Mouse (Mus musculus) ES-E14 (cell line): ENCODE measurements around the gene Fgf14. TPM values are rescaled to one million over a fixed set of nuclear protein-coding genes. Genes with fewer than 3 reads are reported as not detected.
"Not testable (repeated sequence)": the region's sequence is repeated elsewhere in the genome, so short reads cannot be mapped to it uniquely, and the experiment has no call there.

Source experiments
- DNase-seq: peaks from one replicate; pipeline ENCODE4 v3.0.0-alpha.2; 2013; ENCODE audit warnings: low read depth, low spot score
- H3K27ac ChIP-seq: 2 replicates; pipeline ENCODE4 v1.5.1; 2012; ENCODE audit warnings: low read depth, mild to moderate bottlenecking, low read length, moderate library complexity, mixed read lengths; ENCODE audit not compliant: poor library complexity, insufficient read depth, severe bottlenecking
- H3K36me3 ChIP-seq: 2 replicates; pipeline ENCODE4 v1.6.1; 2012; ENCODE audit warnings: mild to moderate bottlenecking, low read length, moderate library complexity, mixed read lengths; ENCODE audit not compliant: control insufficient read depth, poor library complexity, insufficient read depth, severe bottlenecking
- H3K4me1 ChIP-seq, 2 experiments: fragments of 150-350 bp in 1 of 2; sonication (generic) in 1 of 2; 2 replicates each; pipeline ENCODE4 v1.6.1; 2012; ENCODE audit warnings: low read length in 2 of 2, mild to moderate bottlenecking in 1 of 2, mixed read lengths in 1 of 2; ENCODE audit not compliant: control insufficient read depth in 2 of 2, insufficient read depth in 2 of 2, poor library complexity in 1 of 2
- H3K4me3 ChIP-seq, 2 experiments: fragments of 150-350 bp in 1 of 2; sonication (generic) in 1 of 2; 2 replicates each; pipeline ENCODE4 v1.5.1; 2012; ENCODE audit warnings: low read length in 2 of 2, low read depth in 1 of 2, mild to moderate bottlenecking in 1 of 2, mixed read lengths in 1 of 2; ENCODE audit not compliant: insufficient read depth in 1 of 2, poor library complexity in 1 of 2, severe bottlenecking in 1 of 2
- H3K9ac ChIP-seq: 2 replicates; pipeline ENCODE4 v1.6.1; 2012; ENCODE audit warnings: low read depth, mild to moderate bottlenecking, low read length, mixed read lengths; ENCODE audit not compliant: poor library complexity, insufficient read depth, severe bottlenecking
- H3K9me3 ChIP-seq: fragments of 150-350 bp; sonication (generic); 2 replicates; pipeline ENCODE4 v1.6.1; 2012; ENCODE audit warnings: low read depth, mild to moderate bottlenecking, low read length; ENCODE audit not compliant: control insufficient read depth, insufficient read depth
- CHD2 ChIP-seq: IDR thresholded peaks from 2 replicates; pipeline ENCODE4 v1.6.1; 2014; ENCODE audit warnings: mild to moderate bottlenecking, low read depth, low read length, inconsistent platforms
- HCFC1 ChIP-seq: IDR thresholded peaks from 2 replicates; pipeline ENCODE4 v1.6.1; 2012; ENCODE audit warnings: low read length, inconsistent platforms, borderline replicate concordance; ENCODE audit not compliant: insufficient read depth
- MAFK ChIP-seq: IDR thresholded peaks from 2 replicates; pipeline ENCODE4 v1.6.1; 2014; ENCODE audit warnings: mild to moderate bottlenecking, low read depth, low read length, inconsistent platforms; ENCODE audit not compliant: insufficient read depth
- ZC3H11A ChIP-seq: IDR thresholded peaks from 2 replicates; pipeline ENCODE4 v1.6.1; 2012; ENCODE audit warnings: low read depth, mild to moderate bottlenecking, inconsistent platforms, low read length, borderline replicate concordance
- ZNF384 ChIP-seq: IDR thresholded peaks from 2 replicates; pipeline ENCODE4 v1.6.1; 2012; ENCODE audit warnings: low read depth, low read length, inconsistent platforms
- in situ Hi-C, 2 experiments: fragments of 600-800 bp; cut with MboI; formaldehyde crosslinking; loops; one replicate each; pipeline ENCODE4 v1.15.1; 2025; ENCODE audit warnings: low sequenced_read_pairs in 2 of 2, inconsistent platforms in 1 of 2; ENCODE audit not compliant: unreplicated experiment in 2 of 2
- total RNA-seq: library from RNA; depleted of rRNA; stranded (reverse); fragments of 300-350 nt; gene quantifications from 2 replicates; pipeline ENCODE4 v1.2.3, GENCODE M21; 2012

The Fgf14 gene
- total RNA-seq, 1 experiment, result 0.09 TPM

DNA sequence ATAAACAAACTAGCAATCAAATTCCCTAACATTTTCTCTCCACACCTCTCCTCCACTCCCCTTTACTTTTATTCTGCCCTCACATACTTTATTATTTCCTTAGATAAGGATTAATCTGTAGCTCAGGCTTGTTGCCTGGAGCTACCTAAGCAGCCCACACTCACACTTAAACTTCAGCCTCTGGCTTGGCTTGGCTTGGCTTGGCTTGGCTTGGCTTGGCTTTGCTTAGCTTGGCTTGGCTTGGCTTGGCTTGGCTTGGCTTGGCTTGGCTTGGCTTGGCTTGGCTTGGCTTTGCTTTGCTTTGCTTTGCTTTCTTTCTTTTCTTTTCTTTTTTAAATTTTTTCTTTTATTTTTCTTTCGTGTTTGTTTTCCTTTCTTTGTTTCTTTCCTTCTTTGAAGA is 636.3 kb downstream of the Fgf14 start:
- no peak overlapping the region for H3K9ac ChIP-seq
- in situ Hi-C loops, result no loop called here
- no peak for DNase-seq
- H3K36me3 ChIP-seq, result peaks cover 3% of the 10 kb centered on the region; the same call in 1 of the 2 replicates
- TF ChIP-seq MAFK (no peak), CHD2 (no peak), ZNF384 (no peak), HCFC1 (no peak), ZC3H11A (no peak)
- no peak overlapping the region for H3K4me3 ChIP-seq
- no peaks in the 10 kb centered on the region; a peak in 2 of 4 replicates for H3K4me1 ChIP-seq
- H3K27ac ChIP-seq, result no peak overlapping the region
- no peaks in the 10 kb centered on the region for H3K9me3 ChIP-seq

DNA sequence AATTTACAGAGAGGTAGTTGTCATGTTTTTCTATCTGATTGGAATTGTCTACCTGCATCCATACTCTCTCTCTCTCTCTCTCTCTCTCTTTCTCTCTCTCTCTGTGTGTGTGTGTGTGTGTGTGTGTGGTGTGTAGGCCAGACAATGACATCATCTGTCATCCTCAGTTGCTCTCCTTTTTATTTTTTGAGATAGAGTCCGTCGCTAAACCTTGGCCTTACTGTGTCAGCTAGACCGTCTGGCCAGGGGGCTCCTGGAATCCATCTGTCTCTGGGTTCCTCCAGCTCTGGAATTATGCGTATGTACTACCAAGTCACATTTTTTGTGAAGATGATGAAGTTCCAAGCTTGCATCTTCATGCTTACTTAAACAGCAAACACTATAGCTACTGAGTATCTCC is 639.5 kb downstream of the Fgf14 start:
- Histone ChIP-seq H3K4me3 (no peak overlapping the region), H3K9ac (no peak overlapping the region), H3K9me3 (peaks cover 2% of the 10 kb centered on the region; the same call in 1 of the 2 replicates), H3K4me1 (peaks cover 0 to 10% of the 10 kb centered on the region in 2 experiments; a peak in 3 of 4 replicates), H3K36me3 (peaks cover 3% of the 10 kb centered on the region; the same call in 1 of the 2 replicates), H3K27ac (no peak overlapping the region)
- no peak for DNase-seq
- TF ChIP-seq CHD2 (no peak), ZC3H11A (no peak), HCFC1 (no peak), ZNF384 (no peak), MAFK (no peak)
- in situ Hi-C loops, result no loop called here

DNA sequence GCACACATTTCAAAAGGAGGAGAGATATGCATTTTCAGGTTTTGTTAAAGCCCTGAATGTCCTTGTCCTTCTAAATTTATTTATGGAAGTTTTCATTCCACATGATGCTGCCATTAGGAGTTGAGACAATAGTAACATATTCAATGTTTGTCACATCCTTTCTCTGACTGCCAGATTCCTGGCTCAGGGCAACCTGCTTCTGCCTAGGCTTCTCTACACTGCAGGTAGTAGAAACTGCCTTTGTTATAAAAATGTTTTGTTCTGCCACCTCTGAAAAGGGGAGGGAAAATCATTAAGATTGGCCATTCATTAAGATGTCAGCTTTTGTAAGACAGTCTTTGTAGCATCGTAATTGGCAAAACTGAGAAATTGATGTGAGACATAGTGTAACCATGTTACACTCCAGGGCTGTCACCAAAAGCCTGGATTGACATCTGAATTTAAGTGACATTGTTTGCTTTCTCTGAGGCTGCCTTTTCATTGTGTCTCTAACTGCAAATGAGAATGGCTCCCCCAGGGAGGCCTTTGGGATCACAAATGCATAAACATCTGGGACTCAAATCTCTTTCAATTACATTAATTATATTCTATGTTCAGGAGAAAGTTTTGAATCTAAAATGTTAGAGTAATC is 640.2 kb downstream of the Fgf14 start:
- Histone ChIP-seq H3K36me3 (peaks cover 3% of the 10 kb centered on the region; the same call in 1 of the 2 replicates), H3K9me3 (peaks cover 2% of the 10 kb centered on the region; the same call in 1 of the 2 replicates), H3K27ac (no peak overlapping the region; the same call in 1 of the 2 replicates), H3K9ac (no peak overlapping the region), H3K4me3 (no peak overlapping the region), H3K4me1 (peaks cover 0 to 10% of the 10 kb centered on the region in 2 experiments; a peak in 3 of 4 replicates)
- no peak for DNase-seq
- TF ChIP-seq ZC3H11A (no peak), HCFC1 (no peak), ZNF384 (no peak), MAFK (no peak), CHD2 (no peak)
- in situ Hi-C loops, result no loop called here

DNA sequence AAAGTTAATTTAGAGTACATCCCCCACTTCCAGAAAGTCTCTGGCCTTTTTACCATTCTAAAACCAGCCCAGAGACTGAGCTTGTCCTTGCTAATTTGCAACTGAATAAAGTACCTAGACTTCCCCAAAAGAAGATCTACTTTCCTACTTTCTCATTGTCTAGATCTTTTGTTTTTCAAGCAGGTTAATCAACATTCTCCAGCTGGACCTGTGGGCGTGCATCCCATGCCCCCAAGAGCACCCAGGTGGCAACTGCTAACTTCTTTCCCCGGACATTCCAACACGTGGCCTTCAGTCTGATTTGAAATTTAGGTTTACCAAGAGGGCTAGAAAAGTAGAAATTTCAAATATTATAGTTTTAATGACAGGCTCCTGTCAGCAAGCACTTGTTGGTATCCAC is 643.6 kb downstream of the Fgf14 start:
- peak; percentile 47 for DNase-seq
- TF ChIP-seq CHD2, result peak; percentile 54
- H3K9me3 ChIP-seq, H3K36me3 ChIP-seq, in situ Hi-C loops: not testable (repeated sequence)
- H3K4me3 ChIP-seq, result peak overlapping the region in 1 of 2 experiments; percentile 24; a peak in 1 of 4 replicates
- peaks cover 0 to 10% of the 10 kb centered on the region in 2 experiments; a peak in 3 of 4 replicates for H3K4me1 ChIP-seq
- H3K27ac ChIP-seq, result peak overlapping the region; percentile 92; the same call in 1 of the 2 replicates
- peak overlapping the region; percentile 57; the same call in 1 of the 2 replicates for H3K9ac ChIP-seq
